Mouse (Mus musculus): Measurements from ENCODE around the gene Itga5. TPM values are rescaled to one million over a fixed set of nuclear protein-coding genes. Genes with fewer than 3 reads are reported as not detected.
A peak's percentile ranks its signal among the peaks of the same experiment; 100 is the strongest.

The Itga5 gene
- polyA plus RNA-seq, 1 experiment from 2014 or later, result 30.0 TPM

GRCm38 (mm10) chr15:103355420-103355819, 11.1 kb downstream of the Itga5 start:
- 53% methylated on average over 4 of the region's 4 CpGs for WGBS
- Histone ChIP-seq H3K9ac (replicated peaks; ENCODE audit: low read depth) (no peak overlapping the region), H3K27ac (ENCODE audit: low read length) (no peak overlapping the region), H3K9me3 (ENCODE audit: low read length) (no peaks in the 10 kb centered on the region), H3K4me1 (ENCODE audit: insufficient read depth, low read depth, low read length) (no peaks in the 10 kb centered on the region), H3K27me3 (replicated peaks; ENCODE audit: insufficient read depth, low read length) (no peaks in the 10 kb centered on the region), H3K4me3 (ENCODE audit: low read depth, low read length) (no peak overlapping the region), H3K36me3 (ENCODE audit: insufficient read depth, low read length) (peaks cover 15% of the 10 kb centered on the region), H3K4me2 (replicated peaks; ENCODE audit: low read depth, low read length) (no peak overlapping the region)
- DNase-seq (ENCODE audit: low spot score) (peak; percentile 67), ATAC-seq (peak; percentile 69)
- TF ChIP-seq EP300 (IDR thresholded peaks at IDR 0.05) (no peak), CTCF (IDR thresholded peaks at IDR 0.05) (no peak)

- H3K4me3 ChIP-seq (ENCODE audit: low read depth, low read length), result no peak overlapping the region
- DNase-seq (ENCODE audit: low spot score) (no peak), ATAC-seq (no peak)
- H3K4me2 ChIP-seq (replicated peaks; ENCODE audit: low read depth, low read length), result no peak overlapping the region
- H3K27ac ChIP-seq (ENCODE audit: low read length), result no peak overlapping the region
- WGBS, result 88% methylated on average over 2 of the region's 2 CpGs
- TF ChIP-seq EP300 (IDR thresholded peaks at IDR 0.05) (no peak), CTCF (IDR thresholded peaks at IDR 0.05) (no peak)
- no peaks in the 10 kb centered on the region for H3K9me3 ChIP-seq (ENCODE audit: low read length)
- H3K9ac ChIP-seq (replicated peaks; ENCODE audit: low read depth), result no peak overlapping the region
- no peaks in the 10 kb centered on the region for H3K27me3 ChIP-seq (replicated peaks; ENCODE audit: insufficient read depth, low read length)
- H3K4me1 ChIP-seq (ENCODE audit: insufficient read depth, low read depth, low read length), result no peaks in the 10 kb centered on the region
- H3K36me3 ChIP-seq (ENCODE audit: insufficient read depth, low read length), result peaks cover 23% of the 10 kb centered on the region
Measured at GRCm38 (mm10) chr15:103354690-103355089, 11.9 kb downstream of the Itga5 start.

GRCm38 (mm10) chr15:103353511-103354256, 12.9 kb downstream of the Itga5 start:
- DNase-seq (ENCODE audit: low spot score) (no peak), ATAC-seq (no peak)
- Histone ChIP-seq H3K9ac (replicated peaks; ENCODE audit: low read depth) (no peak overlapping the region), H3K36me3 (ENCODE audit: insufficient read depth, low read length) (peaks cover 28% of the 10 kb centered on the region), H3K27me3 (replicated peaks; ENCODE audit: insufficient read depth, low read length) (no peaks in the 10 kb centered on the region), H3K9me3 (ENCODE audit: low read length) (no peaks in the 10 kb centered on the region), H3K27ac (ENCODE audit: low read length) (no peak overlapping the region), H3K4me1 (ENCODE audit: insufficient read depth, low read depth, low read length) (no peaks in the 10 kb centered on the region), H3K4me3 (ENCODE audit: low read depth, low read length) (no peak overlapping the region), H3K4me2 (replicated peaks; ENCODE audit: low read depth, low read length) (no peak overlapping the region)
- whole genome bisulfite sequencing, result 89% methylated on average over 11 of the region's 11 CpGs
- TF ChIP-seq CTCF (IDR thresholded peaks at IDR 0.05), result no peak
- TF ChIP-seq EP300 (IDR thresholded peaks at IDR 0.05), result no peak

- DNase-seq (ENCODE audit: low spot score), result peak; percentile 65
- no peak overlapping the region for H3K9ac ChIP-seq (replicated peaks; ENCODE audit: low read depth)
- ATAC-seq, result peak; percentile 38
- H3K27me3 ChIP-seq (replicated peaks; ENCODE audit: insufficient read depth, low read length), result no peaks in the 10 kb centered on the region
- peak; percentile 86 for TF ChIP-seq CTCF (IDR thresholded peaks at IDR 0.05)
- TF ChIP-seq EP300 (IDR thresholded peaks at IDR 0.05), result no peak
- no peak overlapping the region for H3K4me3 ChIP-seq (ENCODE audit: low read depth, low read length)
- H3K4me2 ChIP-seq (replicated peaks; ENCODE audit: low read depth, low read length), result no peak overlapping the region
- no peaks in the 10 kb centered on the region for H3K4me1 ChIP-seq (ENCODE audit: insufficient read depth, low read depth, low read length)
- peaks cover 28% of the 10 kb centered on the region for H3K36me3 ChIP-seq (ENCODE audit: insufficient read depth, low read length)
- no peak overlapping the region for H3K27ac ChIP-seq (ENCODE audit: low read length)
- 36% methylated on average over 4 of the region's 4 CpGs for WGBS
- no peaks in the 10 kb centered on the region for H3K9me3 ChIP-seq (ENCODE audit: low read length)
Measured at GRCm38 (mm10) chr15:103352856-103353255, 13.7 kb downstream of the Itga5 start.

- no peaks in the 10 kb centered on the region for H3K4me1 ChIP-seq (ENCODE audit: insufficient read depth, low read depth, low read length)
- no peaks in the 10 kb centered on the region for H3K9me3 ChIP-seq (ENCODE audit: low read length)
- H3K9ac ChIP-seq (replicated peaks; ENCODE audit: low read depth), result no peak overlapping the region
- peak; percentile 49; the same call in 1 of the 2 replicates for ATAC-seq
- peaks cover 28% of the 10 kb centered on the region for H3K36me3 ChIP-seq (ENCODE audit: insufficient read depth, low read length)
- WGBS, result 0% methylated on average over 2 of the region's 2 CpGs
- DNase-seq (ENCODE audit: low spot score), result peak; percentile 89
- H3K4me3 ChIP-seq (ENCODE audit: low read depth, low read length), result no peak overlapping the region
- TF ChIP-seq CTCF (IDR thresholded peaks at IDR 0.05), result peak; percentile 80
- TF ChIP-seq EP300 (IDR thresholded peaks at IDR 0.05), result no peak
- no peaks in the 10 kb centered on the region for H3K27me3 ChIP-seq (replicated peaks; ENCODE audit: insufficient read depth, low read length)
- no peak overlapping the region for H3K27ac ChIP-seq (ENCODE audit: low read length)
- no peak overlapping the region for H3K4me2 ChIP-seq (replicated peaks; ENCODE audit: low read depth, low read length)
Measured at GRCm38 (mm10) chr15:103347275-103347684, 19.3 kb downstream of the Itga5 start.

- 93% methylated on average over 6 of the region's 6 CpGs for WGBS
- Histone ChIP-seq H3K4me2 (replicated peaks; ENCODE audit: low read depth, low read length) (no peak overlapping the region), H3K4me3 (ENCODE audit: low read depth, low read length) (no peak overlapping the region), H3K27ac (ENCODE audit: low read length) (no peak overlapping the region), H3K9me3 (ENCODE audit: low read length) (no peaks in the 10 kb centered on the region), H3K36me3 (ENCODE audit: insufficient read depth, low read length) (peaks cover 26% of the 10 kb centered on the region), H3K4me1 (ENCODE audit: insufficient read depth, low read depth, low read length) (no peaks in the 10 kb centered on the region), H3K9ac (replicated peaks; ENCODE audit: low read depth) (no peak overlapping the region), H3K27me3 (replicated peaks; ENCODE audit: insufficient read depth, low read length) (no peaks in the 10 kb centered on the region; the same call in 1 of the 2 replicates)
- DNase-seq (ENCODE audit: low spot score), result no peak
- no peak for ATAC-seq
- no peak for TF ChIP-seq EP300 (IDR thresholded peaks at IDR 0.05)
- TF ChIP-seq CTCF (IDR thresholded peaks at IDR 0.05), result no peak
Measured at GRCm38 (mm10) chr15:103345789-103346188, 20.8 kb downstream of the Itga5 start.

Data from lung, postnatal 0 days (tissue).